Mouse (Mus musculus) brain, adult 10 weeks (tissue): ENCODE measurements around the gene Cfap58. TPM values are rescaled to one million over a fixed set of nuclear protein-coding genes. Genes with fewer than 3 reads are reported as not detected.

Experiments used
- polyA plus RNA-seq: library from polyadenylated mRNA; stranded (reverse); fragments of 350-450 nt; fragmentation: Illumina TruSeq; extraction: RNeasy Lipid Tissue Mini Kit (QIAGEN cat#74804); gene quantifications from one replicate; pipeline ENCODE4 v1.2.3, GENCODE M21; 2015; ENCODE audit warnings: low read depth, low replicate concordance

Gene Cfap58
- 0.34 TPM for polyA plus RNA-seq

GRCm38 (mm10) chr19:47937443-47938406 lies at the start of gene Cfap58:
Gene Cfap58 (plus strand): TSS chr19:47937675.

GRCm38 (mm10) chr19:47919126-47919965 lies 18.1 kb upstream of the Cfap58 start, which contains the start of the genes Cfap43 and Itprip:
Gene Cfap43 (minus strand): TSS chr19:47919287.
Gene Itprip (minus strand): TSS chr19:47919299.

Other genes starting within 250 kb of the Cfap58 start
- gene Col17a1, start 245.6 kb upstream of the Cfap58 start, polyA plus RNA-seq, result 1.0 TPM
- gene Sfr1, start 206.0 kb upstream of the Cfap58 start, polyA plus RNA-seq, result 117 TPM
- 57.5 TPM for gene Gsto1, start 82.7 kb upstream of the Cfap58 start, polyA plus RNA-seq
- gene Gsto2, start 72.1 kb upstream of the Cfap58 start, polyA plus RNA-seq, result 0.58 TPM
- gene Cfap43, start 18.4 kb upstream of the Cfap58 start, polyA plus RNA-seq, result 1.3 TPM
- 0.49 TPM for gene Itprip, start 18.4 kb upstream of the Cfap58 start, polyA plus RNA-seq